Comparison of ENCODE assay signal across 7 mouse cellular contexts in genomic region chr2:181591528-181592085, GRCm38 (mm10). TPM values are rescaled to one million over a fixed set of nuclear protein-coding genes. Genes with fewer than 3 reads are reported as not detected.
DNase-seq lines count a peak whose midpoint lies in the region; ATAC-seq and TF ChIP-seq lines count a peak whose summit lies in the region.

Gene Prpf6, plus strand, starts transcription at chr2:181591868.

- no peaks in the 10 kb centered on the region for H3K27me3 ChIP-seq in C2C12 (ENCODE audit: control insufficient read depth, insufficient read depth, insufficient read length)
- H3K27me3 ChIP-seq in ES-Bruce4 (ENCODE audit: control insufficient read depth, insufficient read depth, low read length, poor library complexity, severe bottlenecking), result no peaks in the 10 kb centered on the region
- H3K27me3 ChIP-seq in embryonic facial prominence, embryonic 15.5 days, result no peaks in the 10 kb centered on the region
- no peaks in the 10 kb centered on the region for H3K27me3 ChIP-seq in heart, embryonic 15.5 days

- ATAC-seq in embryonic facial prominence, embryonic 15.5 days (ENCODE audit: insufficient number of reproducible peaks, low FRiP score, low TSS enrichment, low read depth), result no peak; the same call in 1 of the 2 replicates
- ATAC-seq in heart, embryonic 15.5 days (replicated peaks; ENCODE audit: insufficient number of reproducible peaks, insufficient read depth, low FRiP score, low read depth), result no peak

- H3K36me3 ChIP-seq in C2C12 (ENCODE audit: control insufficient read depth, insufficient read depth), result peaks cover 28% of the 10 kb centered on the region
- peaks cover 8% of the 10 kb centered on the region; the same call in 1 of the 2 replicates for H3K36me3 ChIP-seq in ES-Bruce4 (ENCODE audit: control insufficient read depth, insufficient read depth, low read length, poor library complexity, severe bottlenecking)
- peaks cover 40% of the 10 kb centered on the region for H3K36me3 ChIP-seq in embryonic facial prominence, embryonic 15.5 days
- H3K36me3 ChIP-seq in heart, embryonic 15.5 days, result peaks cover 38% of the 10 kb centered on the region

- peak within 1 kb of the TSS; percentile 98 for H3K9ac ChIP-seq in ES-Bruce4 (ENCODE audit: low read depth, poor library complexity, severe bottlenecking)
- peak within 1 kb of the TSS; percentile 94 for H3K9ac ChIP-seq in embryonic facial prominence, embryonic 15.5 days
- peak within 1 kb of the TSS; percentile 88 for H3K9ac ChIP-seq in heart, embryonic 15.5 days

- no peak for TF ChIP-seq EP300 in ES-Bruce4 (IDR thresholded peaks at IDR 0.05; ENCODE audit: insufficient read depth, low read depth, low read length)

- H3K4me3 ChIP-seq in C2C12 (ENCODE audit: insufficient read depth, poor library complexity, severe bottlenecking) (peak within 1 kb of the TSS; percentile 76), ES-Bruce4 (ENCODE audit: low read depth, low read length) (peak within 1 kb of the TSS; percentile 89)
- peak within 1 kb of the TSS; percentile 99 for H3K4me3 ChIP-seq in embryonic facial prominence, embryonic 15.5 days (replicated peaks)
- peak within 1 kb of the TSS; percentile 91 for H3K4me3 ChIP-seq in heart, embryonic 15.5 days

- H3K79me3 ChIP-seq in C2C12 (ENCODE audit: low read depth), result no peaks in the 10 kb centered on the region

- H3K27ac ChIP-seq in ES-Bruce4 (ENCODE audit: insufficient read depth, low read length), result no peak within 1 kb of the TSS
- H3K27ac ChIP-seq in embryonic facial prominence, embryonic 15.5 days (replicated peaks), result peak within 1 kb of the TSS; percentile 89
- H3K27ac ChIP-seq in heart, embryonic 15.5 days, result peak within 1 kb of the TSS; percentile 82

- TF ChIP-seq CTCF in C2C12 (IDR thresholded peaks at IDR 0.05; ENCODE audit: control insufficient read depth, insufficient read depth, insufficient read length) (no peak), ES-Bruce4 (IDR thresholded peaks at IDR 0.05; ENCODE audit: low read depth, low read length) (no peak)

- peaks cover 14% of the 10 kb centered on the region for H3K79me2 ChIP-seq in C2C12 (ENCODE audit: control insufficient read depth, insufficient read depth)

- 7% methylated on average over 5 of the region's 5 CpGs for WGBS in embryonic facial prominence, embryonic 15.5 days
- 6% methylated on average over 5 of the region's 5 CpGs for WGBS in heart, embryonic 15.5 days

- no peaks in the 10 kb centered on the region for H3K9me3 ChIP-seq in ES-Bruce4 (replicated peaks; ENCODE audit: control insufficient read depth, insufficient read depth, low read length, poor library complexity, severe bottlenecking)
- no peaks in the 10 kb centered on the region for H3K9me3 ChIP-seq in embryonic facial prominence, embryonic 15.5 days (replicated peaks)
- no peaks in the 10 kb centered on the region for H3K9me3 ChIP-seq in heart, embryonic 15.5 days (replicated peaks)

- peak; percentile 30 to 61 for DNase-seq in kidney, postnatal 36 days
- peak; percentile 32 for DNase-seq in lung, postnatal 10 days
- peak; percentile 41 for DNase-seq in testis, postnatal 10 days (ENCODE audit: low spot score)

- peak within 1 kb of the TSS; percentile 80 for H3K4me2 ChIP-seq in embryonic facial prominence, embryonic 15.5 days (replicated peaks)
- peak within 1 kb of the TSS; percentile 78 for H3K4me2 ChIP-seq in heart, embryonic 15.5 days

- peak within 1 kb of the TSS; percentile 78 for H3ac ChIP-seq in C2C12 (ENCODE audit: control insufficient read depth, insufficient read length, low read depth)

- no peak for TF ChIP-seq POLR2A in ES-Bruce4 (IDR thresholded peaks at IDR 0.05; ENCODE audit: insufficient read depth, low read length)

- H3K4me1 ChIP-seq in ES-Bruce4 (ENCODE audit: control insufficient read depth, insufficient read depth, low read length), result no peaks in the 10 kb centered on the region
- peaks cover 16% of the 10 kb centered on the region for H3K4me1 ChIP-seq in embryonic facial prominence, embryonic 15.5 days
- peaks cover 13% of the 10 kb centered on the region for H3K4me1 ChIP-seq in heart, embryonic 15.5 days (replicated peaks)

TF ChIP-seq in C2C12, 6 proteins besides CTCF, POLR2A, EP300 and RAD21:
- TF ChIP-seq USF1 (IDR thresholded peaks at IDR 0.05; ENCODE audit: low read depth), result no peak
- no peak for TF ChIP-seq MYOG (IDR thresholded peaks at IDR 0.05; ENCODE audit: control insufficient read depth, extremely low read depth, insufficient read length)
- no peak for TF ChIP-seq MAX (IDR thresholded peaks at IDR 0.05)
- TF ChIP-seq FOSL1 (IDR thresholded peaks at IDR 0.05; ENCODE audit: insufficient read depth, low read length, poor library complexity, severe bottlenecking), result no peak
- TF ChIP-seq MYOD1 (IDR thresholded peaks at IDR 0.05; ENCODE audit: control insufficient read depth, insufficient read length, low read depth), result no peak
- TF ChIP-seq CEBPB (IDR thresholded peaks at IDR 0.05; ENCODE audit: low read depth), result no peak
TF ChIP-seq in C2C12: peak in this region for 0.

RNA-seq across cellular contexts. Expression of gene Prpf6, which starts in this region (rescaled TPM):
- polyA plus RNA-seq in C2C12 (2012; fragmentation: generic; extraction: Trizol), result 41.4 TPM
- polyA plus RNA-seq in ES-Bruce4 (2011; ENCODE audit: insufficient read depth, insufficient read length, low read depth, missing spikeins), result 80.1 and 80.4 TPM in 2 replicates
- 60.4 and 63.6 TPM in 2 replicates for polyA plus RNA-seq in embryonic facial prominence, embryonic 15.5 days (2015; fragmentation: Nextera tagmentation; extraction: Ambion mirVana)
- polyA plus RNA-seq in heart, embryonic 15.5 days (2015; fragmentation: Nextera tagmentation; extraction: Ambion mirVana), result 38.9 and 45.5 TPM in 2 replicates
